Mouse (Mus musculus) ES-E14 (cell line): ENCODE measurements at regions not wholly inside any gene's neighbourhood (a gene's known extent, or its start where the extent isn't known, plus 50 kb on each side); places are given as distances from the start of the nearest gene placed in this dataset.

ENCODE experiments used
- DNase-seq: peaks from one replicate; pipeline ENCODE4 v3.0.0-alpha.2; 2013; ENCODE audit warnings: low read depth, low spot score
- H3K27ac ChIP-seq: 2 replicates; pipeline ENCODE4 v1.5.1; 2012; ENCODE audit warnings: low read depth, mild to moderate bottlenecking, low read length, moderate library complexity, mixed read lengths; ENCODE audit not compliant: poor library complexity, insufficient read depth, severe bottlenecking
- H3K36me3 ChIP-seq: 2 replicates; pipeline ENCODE4 v1.6.1; 2012; ENCODE audit warnings: mild to moderate bottlenecking, low read length, moderate library complexity, mixed read lengths; ENCODE audit not compliant: control insufficient read depth, poor library complexity, insufficient read depth, severe bottlenecking
- H3K4me1 ChIP-seq, 2 experiments: fragments of 150-350 bp in 1 of 2; sonication (generic) in 1 of 2; 2 replicates each; pipeline ENCODE4 v1.6.1; 2012; ENCODE audit warnings: low read length in 2 of 2, mild to moderate bottlenecking in 1 of 2, mixed read lengths in 1 of 2; ENCODE audit not compliant: control insufficient read depth in 2 of 2, insufficient read depth in 2 of 2, poor library complexity in 1 of 2
- H3K4me3 ChIP-seq, 2 experiments: fragments of 150-350 bp in 1 of 2; sonication (generic) in 1 of 2; 2 replicates each; pipeline ENCODE4 v1.5.1; 2012; ENCODE audit warnings: low read length in 2 of 2, low read depth in 1 of 2, mild to moderate bottlenecking in 1 of 2, mixed read lengths in 1 of 2; ENCODE audit not compliant: insufficient read depth in 1 of 2, poor library complexity in 1 of 2, severe bottlenecking in 1 of 2
- H3K9ac ChIP-seq: 2 replicates; pipeline ENCODE4 v1.6.1; 2012; ENCODE audit warnings: low read depth, mild to moderate bottlenecking, low read length, mixed read lengths; ENCODE audit not compliant: poor library complexity, insufficient read depth, severe bottlenecking
- H3K9me3 ChIP-seq: fragments of 150-350 bp; sonication (generic); 2 replicates; pipeline ENCODE4 v1.6.1; 2012; ENCODE audit warnings: low read depth, mild to moderate bottlenecking, low read length; ENCODE audit not compliant: control insufficient read depth, insufficient read depth
- CHD2 ChIP-seq: IDR thresholded peaks from 2 replicates; pipeline ENCODE4 v1.6.1; 2014; ENCODE audit warnings: mild to moderate bottlenecking, low read depth, low read length, inconsistent platforms
- HCFC1 ChIP-seq: IDR thresholded peaks from 2 replicates; pipeline ENCODE4 v1.6.1; 2012; ENCODE audit warnings: low read length, inconsistent platforms, borderline replicate concordance; ENCODE audit not compliant: insufficient read depth
- MAFK ChIP-seq: IDR thresholded peaks from 2 replicates; pipeline ENCODE4 v1.6.1; 2014; ENCODE audit warnings: mild to moderate bottlenecking, low read depth, low read length, inconsistent platforms; ENCODE audit not compliant: insufficient read depth
- ZC3H11A ChIP-seq: IDR thresholded peaks from 2 replicates; pipeline ENCODE4 v1.6.1; 2012; ENCODE audit warnings: low read depth, mild to moderate bottlenecking, inconsistent platforms, low read length, borderline replicate concordance
- ZNF384 ChIP-seq: IDR thresholded peaks from 2 replicates; pipeline ENCODE4 v1.6.1; 2012; ENCODE audit warnings: low read depth, low read length, inconsistent platforms
- in situ Hi-C, 2 experiments: fragments of 600-800 bp; cut with MboI; formaldehyde crosslinking; loops; one replicate each; pipeline ENCODE4 v1.15.1; 2025; ENCODE audit warnings: low sequenced_read_pairs in 2 of 2, inconsistent platforms in 1 of 2; ENCODE audit not compliant: unreplicated experiment in 2 of 2

GRCm38 (mm10) chr10:23004768-23005167 is 184.8 kb upstream of the Tcf21 start:
- in situ Hi-C loops = no loop called here
- no peak overlapping the region for H3K9ac ChIP-seq
- no peaks in the 10 kb centered on the region for H3K36me3 ChIP-seq
- H3K4me3 ChIP-seq = no peak overlapping the region
- H3K27ac ChIP-seq = no peak overlapping the region
- no peak for DNase-seq
- H3K4me1 ChIP-seq = no peaks in the 10 kb centered on the region
- H3K9me3 ChIP-seq = no peaks in the 10 kb centered on the region
- TF ChIP-seq HCFC1 (no peak), MAFK (no peak), CHD2 (no peak), ZNF384 (no peak), ZC3H11A (no peak)

- no peak for TF ChIP-seq HCFC1
- no peak for TF ChIP-seq CHD2
- TF ChIP-seq MAFK = no peak
- no peak for TF ChIP-seq ZNF384
- no peak for TF ChIP-seq ZC3H11A
- Histone ChIP-seq H3K4me3 (no peak overlapping the region), H3K9me3 (no peaks in the 10 kb centered on the region), H3K4me1 (no peaks in the 10 kb centered on the region), H3K9ac (no peak overlapping the region), H3K36me3 (no peaks in the 10 kb centered on the region), H3K27ac (no peak overlapping the region)
- in situ Hi-C loops = no loop called here
- DNase-seq = no peak
Measured at GRCm38 (mm10) chr10:23003686-23004085, 183.7 kb upstream of the Tcf21 start.

GRCm38 (mm10) chr10:22998561-22998960 is 178.6 kb upstream of the Tcf21 start:
- Histone ChIP-seq H3K36me3 (no peaks in the 10 kb centered on the region), H3K9me3 (no peaks in the 10 kb centered on the region), H3K4me3 (no peak overlapping the region), H3K9ac (no peak overlapping the region), H3K4me1 (no peaks in the 10 kb centered on the region), H3K27ac (no peak overlapping the region)
- no peak for DNase-seq
- no peak for TF ChIP-seq ZNF384
- TF ChIP-seq ZC3H11A = no peak
- TF ChIP-seq HCFC1 = no peak
- no peak for TF ChIP-seq MAFK
- TF ChIP-seq CHD2 = no peak
- in situ Hi-C loops = no loop called here

- Histone ChIP-seq H3K4me1 (no peaks in the 10 kb centered on the region), H3K36me3 (no peaks in the 10 kb centered on the region), H3K9ac (no peak overlapping the region), H3K4me3 (no peak overlapping the region), H3K9me3 (no peaks in the 10 kb centered on the region), H3K27ac (no peak overlapping the region)
- no peak for DNase-seq
- in situ Hi-C loops = no loop called here
- no peak for TF ChIP-seq MAFK
- no peak for TF ChIP-seq ZC3H11A
- no peak for TF ChIP-seq ZNF384
- TF ChIP-seq HCFC1 = no peak
- no peak for TF ChIP-seq CHD2
Measured at GRCm38 (mm10) chr10:22997571-22997970, 177.6 kb upstream of the Tcf21 start.

GRCm38 (mm10) chr10:22993158-22993557 is 173.2 kb upstream of the Tcf21 start:
- Histone ChIP-seq H3K4me3 (no peak overlapping the region), H3K4me1 (no peaks in the 10 kb centered on the region), H3K9me3 (no peaks in the 10 kb centered on the region), H3K27ac (no peak overlapping the region), H3K36me3 (no peaks in the 10 kb centered on the region), H3K9ac (no peak overlapping the region)
- no peak for DNase-seq
- TF ChIP-seq ZNF384 = no peak
- no peak for TF ChIP-seq CHD2
- no peak for TF ChIP-seq ZC3H11A
- TF ChIP-seq HCFC1 = no peak
- TF ChIP-seq MAFK = no peak
- in situ Hi-C loops = no loop called here
